Mouse (Mus musculus) brain, embryonic 18.5 days (tissue): ENCODE measurements around the gene Tsfm.
A peak's percentile ranks its signal among the peaks of the same experiment; 100 is the strongest.
"Not testable (repeated sequence)": the region's sequence is repeated elsewhere in the genome, so short reads cannot be mapped to it uniquely, and the experiment has no call there.

Experiments used
- DNase-seq: peaks from one replicate; pipeline ENCODE4 v3.0.0-alpha.2; 2012; ENCODE audit warnings: low read depth, low spot score

The Tsfm gene

GRCm38 (mm10) chr10:127030336-127031296, at the start of gene Tsfm:
TSS of gene Tsfm (minus strand) at chr10:127030840.
- DNase-seq: peak; percentile 74

- no peak for DNase-seq
Measured at GRCm38 (mm10) chr10:127079665-127080391, 49.2 kb upstream of the Tsfm start.

DNA sequence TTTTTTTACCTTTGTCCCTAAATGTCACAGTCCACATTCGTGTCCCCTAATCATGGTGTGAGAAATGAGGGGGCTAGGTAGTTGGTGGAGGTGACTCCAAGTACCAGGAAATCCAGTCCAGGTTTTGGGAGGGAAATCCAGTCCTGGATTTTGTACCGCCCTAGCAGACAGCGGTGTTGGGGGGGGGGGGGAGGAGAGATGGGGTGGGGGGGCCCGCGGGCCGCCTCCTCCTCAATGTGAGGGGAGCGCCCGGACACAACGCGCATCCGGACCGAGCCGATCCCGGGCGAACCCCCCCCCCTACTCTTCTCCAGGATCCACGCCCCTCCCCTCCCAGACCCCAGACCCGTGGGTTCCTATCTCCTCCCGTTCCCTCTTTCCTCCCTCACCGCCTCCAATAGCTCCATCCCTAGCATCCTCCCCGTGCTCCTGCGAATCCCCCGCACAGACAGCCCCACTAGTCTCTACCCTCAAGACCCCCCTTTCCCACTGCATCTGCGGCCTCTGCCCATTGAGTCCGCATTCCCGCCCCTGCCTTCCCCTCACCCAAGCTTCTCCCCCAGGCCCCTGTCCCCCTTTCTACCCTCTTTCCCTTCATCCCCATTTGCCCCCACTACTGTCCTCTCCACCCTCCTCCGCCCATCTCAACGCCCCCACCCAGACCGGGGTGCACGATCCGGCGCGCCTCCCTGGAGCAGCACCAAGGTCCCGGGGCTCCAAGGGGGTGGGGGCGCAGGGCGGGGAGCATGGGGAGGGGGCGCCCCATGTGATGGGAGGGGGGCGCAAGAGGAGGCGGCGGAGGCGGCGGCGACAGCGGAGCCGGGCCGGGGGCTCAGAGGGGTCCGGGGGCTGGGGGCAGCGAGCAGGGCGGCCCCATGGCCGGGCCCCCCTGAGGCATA, 48.3 kb upstream of the Tsfm start:
- DNase-seq: no peak

DNA sequence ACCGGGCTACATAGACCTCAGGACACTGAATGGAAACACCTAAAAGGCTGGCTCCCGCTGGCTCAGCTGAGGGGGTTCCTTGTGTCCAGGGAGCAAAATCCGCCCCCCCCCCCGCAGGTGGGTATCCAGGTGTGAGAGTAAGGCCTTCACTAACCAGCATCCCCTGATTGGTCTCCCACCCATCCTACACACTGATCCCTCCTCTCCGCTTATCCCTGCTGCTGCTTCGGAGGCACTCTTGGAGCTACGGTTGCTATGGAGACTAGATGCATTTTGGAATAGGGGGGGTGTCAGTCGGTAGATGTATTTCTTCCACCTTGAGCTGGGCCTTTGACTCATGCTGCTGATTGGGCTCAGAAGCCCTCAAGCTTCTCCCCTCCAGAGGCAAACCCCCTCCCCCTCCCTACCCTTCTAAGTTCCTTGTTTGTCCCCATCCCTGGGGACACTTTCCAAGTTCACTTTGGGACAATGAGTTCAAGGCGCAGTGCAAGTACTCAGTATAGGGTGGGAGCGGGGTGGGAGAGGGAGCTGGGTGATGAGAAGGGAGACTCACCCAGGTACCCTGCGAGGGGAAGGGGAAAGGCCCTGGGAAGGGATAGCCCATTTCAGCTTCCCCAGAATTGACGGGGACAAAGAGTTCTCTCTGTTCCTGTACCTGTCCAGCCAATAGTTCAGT, 47.5 kb upstream of the Tsfm start:
- no peak for DNase-seq

GRCm38 (mm10) chr10:127077515-127077914, 46.9 kb upstream of the Tsfm start:
- no peak for DNase-seq

DNA sequence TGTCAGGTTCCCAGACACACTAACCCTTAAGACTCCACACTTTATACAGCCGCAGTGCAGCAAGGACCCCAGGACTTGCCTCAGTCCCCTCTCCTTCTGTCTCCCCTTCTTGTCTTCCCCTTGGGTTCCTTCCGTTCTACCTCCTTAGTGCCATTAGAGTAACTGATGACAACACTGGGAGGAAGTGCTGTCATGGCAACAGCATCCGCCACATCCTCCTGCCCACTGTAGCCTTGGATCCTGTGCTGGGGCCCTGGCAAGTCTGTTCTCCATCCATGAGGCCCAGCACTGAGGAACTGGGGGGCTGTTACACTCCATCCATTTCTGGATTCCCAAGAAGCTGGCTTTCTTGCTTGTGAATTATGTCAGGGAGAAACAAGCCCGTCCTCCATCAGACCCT, 45.4 kb upstream of the Tsfm start:
- no peak for DNase-seq

- DNase-seq: no peak
Measured at GRCm38 (mm10) chr10:127075651-127076050, 45.0 kb upstream of the Tsfm start.

DNA sequence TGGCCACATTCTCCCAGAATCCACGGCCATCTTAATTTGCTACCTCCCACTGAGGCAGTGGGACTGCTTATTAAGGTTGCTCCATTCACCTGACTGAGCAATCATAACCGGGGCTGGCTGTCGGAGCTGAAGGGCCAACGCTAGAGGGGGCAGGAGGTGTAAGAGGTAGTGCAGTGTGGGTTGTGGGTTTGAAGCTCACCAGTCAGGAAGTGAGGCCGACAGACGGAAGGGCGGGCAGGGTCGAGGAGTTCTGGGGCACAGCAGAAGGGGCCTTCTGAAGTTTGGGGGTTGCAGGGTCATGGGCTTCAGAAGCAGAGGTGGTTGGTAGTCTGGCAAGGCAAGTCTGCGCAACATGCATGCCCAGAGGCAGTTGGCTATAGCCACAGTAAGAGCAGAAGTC, 44.4 kb upstream of the Tsfm start, which contains the start of gene Agap2:
Agap2 (plus strand) TSS at position 205 of the 400 bp plus-strand sequence.
- DNase-seq: no peak

GRCm38 (mm10) chr10:127073981-127074380, 43.3 kb upstream of the Tsfm start:
- DNase-seq: no peak

DNA sequence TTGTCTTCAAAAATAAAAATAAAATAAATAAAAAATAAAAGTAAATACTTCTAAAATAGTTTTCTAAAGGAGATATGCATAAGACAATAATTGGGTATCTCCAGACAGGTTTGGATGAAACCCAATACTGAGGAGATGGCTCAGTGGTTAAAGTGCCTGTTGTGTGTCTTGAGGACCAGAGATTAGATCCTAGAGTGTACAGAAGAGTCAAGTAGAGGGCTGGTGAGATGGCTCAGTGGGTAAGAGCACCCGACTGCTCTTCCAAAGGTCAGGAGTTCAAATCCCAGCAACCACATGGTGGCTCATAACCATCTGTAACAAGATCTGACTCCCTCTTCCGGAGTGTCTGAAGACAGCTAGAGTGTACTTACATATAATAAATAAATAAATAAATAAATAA, 42.3 kb upstream of the Tsfm start:
- DNase-seq: not testable (repeated sequence)

DNA sequence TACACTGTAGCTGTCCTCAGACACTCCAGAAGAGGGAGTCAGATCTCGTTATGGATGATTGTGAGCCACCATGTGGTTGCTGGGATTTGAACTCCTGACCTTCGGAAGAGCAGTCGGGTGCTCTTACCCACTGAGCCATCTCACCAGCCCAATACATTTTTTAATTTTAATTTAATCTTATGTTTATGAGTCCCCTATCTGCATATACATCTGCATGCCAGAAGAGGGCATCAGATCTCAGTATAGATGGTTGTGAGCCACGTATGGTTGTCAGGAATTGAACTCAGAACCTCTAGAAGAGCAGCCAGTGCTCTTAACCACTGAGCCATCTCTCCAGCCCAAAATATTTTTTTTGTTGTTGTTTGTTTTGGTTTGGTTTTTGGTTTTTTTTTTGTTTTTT, 41.6 kb upstream of the Tsfm start:
- not testable (repeated sequence) for DNase-seq

DNA sequence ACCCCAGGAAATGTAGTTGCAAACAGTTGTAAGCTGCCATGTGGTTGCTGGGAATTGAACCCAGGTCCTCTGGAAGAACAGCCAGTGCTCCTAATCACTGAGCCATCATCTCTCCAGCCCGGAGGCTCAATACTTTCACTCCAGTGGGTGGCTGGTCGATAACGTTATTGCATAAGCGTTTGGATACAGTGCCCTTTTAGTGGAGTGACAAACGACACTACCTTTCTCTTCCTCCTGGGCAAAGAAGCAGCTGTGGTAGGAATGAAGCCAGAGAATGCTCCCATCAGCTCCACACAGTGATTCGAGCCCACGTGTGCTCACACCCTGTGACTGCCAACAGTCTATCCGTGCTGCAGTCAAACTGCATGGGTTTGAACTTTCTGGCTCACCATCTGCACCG, 40.6 kb upstream of the Tsfm start:
- no peak for DNase-seq

DNA sequence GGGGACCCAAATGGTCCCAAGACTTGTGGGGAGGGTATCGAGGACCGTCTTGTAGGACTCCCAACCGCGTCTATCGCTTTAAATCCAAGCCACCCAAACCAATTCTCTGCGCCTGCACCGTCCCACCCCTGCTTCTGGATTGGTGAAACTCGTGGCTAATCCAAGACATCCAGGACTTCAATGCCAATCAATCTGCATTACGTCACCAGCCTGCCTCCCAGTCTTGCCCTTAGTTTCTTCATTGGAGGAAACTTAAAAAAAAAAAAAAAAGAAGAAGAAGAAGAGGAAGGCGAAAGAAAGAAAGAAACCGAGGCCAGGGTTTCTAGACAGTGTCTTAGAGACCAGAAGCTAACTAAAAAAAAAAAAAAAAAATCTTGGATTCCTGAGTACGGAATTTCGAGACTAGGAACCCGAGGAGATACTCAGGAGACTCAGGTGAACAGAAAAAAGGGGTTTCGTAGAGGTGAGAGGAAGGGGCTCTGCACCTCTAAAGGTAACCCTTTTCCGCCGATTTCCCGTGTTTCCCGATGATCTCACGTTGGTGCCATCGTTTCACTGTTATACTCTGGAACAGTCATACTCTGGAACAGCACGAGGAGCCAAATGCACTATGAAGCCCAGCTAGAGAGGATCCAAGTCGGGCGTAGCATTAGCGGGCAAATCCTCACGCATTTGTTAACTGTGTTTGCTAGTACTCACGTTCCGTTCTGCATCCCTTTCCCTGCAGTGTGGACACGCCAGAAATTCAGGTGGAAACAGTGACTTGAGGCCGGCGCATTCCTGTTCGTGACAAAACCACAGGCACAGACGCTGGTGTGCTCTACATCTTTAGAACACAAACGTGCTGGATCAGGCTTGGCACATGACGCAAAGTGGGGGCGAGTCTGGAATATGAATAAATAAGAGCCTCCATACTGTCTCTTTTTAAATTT, 39.8 kb upstream of the Tsfm start, which contains the start of gene Tspan31:
Tspan31 (minus strand) TSS at position 75 of the 932 bp plus-strand sequence.
- peak; percentile 98 for DNase-seq

GRCm38 (mm10) chr10:127069281-127070189, 38.9 kb upstream of the Tsfm start:
- DNase-seq: peak; percentile 84

GRCm38 (mm10) chr10:127068360-127069038, 37.9 kb upstream of the Tsfm start:
- DNase-seq: no peak

GRCm38 (mm10) chr10:127066519-127067018, 35.9 kb upstream of the Tsfm start:
- DNase-seq: no peak

GRCm38 (mm10) chr10:127065981-127066380, 35.3 kb upstream of the Tsfm start:
- no peak for DNase-seq
